Mouse (Mus musculus) embryo, embryonic 11.5 days (tissue): Measurements from ENCODE around the gene Ldah.

Source experiments
- DNase-seq: peaks from one replicate; pipeline ENCODE4 v3.0.0-alpha.2; 2012; ENCODE audit warnings: low read depth, low spot score

Gene Ldah

DNA sequence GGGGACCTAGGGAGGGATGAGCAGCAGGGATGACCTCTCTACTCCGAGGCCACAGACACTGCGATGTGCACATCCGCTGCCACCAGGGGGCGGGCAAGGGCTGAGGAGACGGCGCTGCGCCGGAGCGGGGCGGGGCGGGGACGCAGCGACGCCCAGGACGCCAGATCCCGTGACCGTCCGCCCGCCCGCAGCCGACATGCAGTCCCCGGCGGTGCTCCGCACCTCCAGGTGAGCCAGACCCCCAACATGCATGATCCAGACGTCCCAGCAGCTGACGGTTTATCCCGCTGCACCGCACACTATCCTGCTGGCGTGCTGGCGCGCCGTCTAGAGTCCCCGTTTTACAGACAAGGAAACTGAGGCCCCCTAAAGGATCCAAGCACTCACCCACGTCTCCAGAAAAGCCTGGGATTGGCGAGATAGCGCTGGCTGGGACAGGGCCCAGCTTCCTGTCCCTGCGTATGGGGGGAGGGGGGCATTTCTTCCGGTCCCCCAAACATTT lies 105.4 kb downstream of the Ldah start, which contains the start of gene Hs1bp3:
Gene Hs1bp3, plus strand, starts transcription at position 163 of the 502 bp plus-strand sequence.
- DNase-seq, result peak; percentile 78

DNA sequence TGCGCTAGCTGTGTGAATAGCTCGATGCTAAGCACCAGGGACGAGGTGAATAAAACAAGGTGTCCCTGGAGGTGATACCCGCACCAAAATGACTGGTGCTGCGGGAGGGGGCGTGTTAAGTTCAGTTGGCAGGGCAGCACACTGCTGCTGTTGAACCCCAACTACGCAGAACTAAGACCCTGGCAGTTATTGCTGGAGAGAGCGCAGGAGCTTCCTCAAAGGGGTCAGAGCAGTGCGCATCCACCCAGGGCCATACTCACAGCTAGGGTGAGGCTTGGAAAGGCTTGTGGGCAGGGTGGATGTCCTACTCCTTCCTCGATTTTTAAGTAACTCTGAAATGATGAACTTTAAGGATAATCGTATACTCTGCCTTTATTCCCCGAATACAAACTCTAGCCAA lies 105.9 kb downstream of the Ldah start:
- DNase-seq, result no peak

DNA sequence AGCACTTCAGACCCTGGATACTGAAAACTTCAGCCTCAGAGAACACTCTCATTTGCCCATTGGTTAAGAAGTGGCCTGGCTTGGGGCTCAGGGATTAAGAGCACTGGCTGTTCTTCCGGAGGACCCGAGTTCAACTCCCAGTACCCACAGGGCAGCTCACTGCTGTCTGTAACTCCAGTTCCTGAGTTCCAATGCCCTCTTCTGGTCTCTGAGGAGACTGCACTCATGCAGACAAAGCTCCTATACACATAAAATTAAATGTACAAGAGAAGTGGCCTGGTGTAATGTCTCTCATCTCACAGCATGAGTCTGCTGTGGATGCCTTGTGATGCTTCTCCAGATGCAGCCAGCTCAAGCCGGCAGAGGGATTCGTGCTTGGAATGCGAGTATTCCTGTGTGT lies 108.6 kb downstream of the Ldah start:
- DNase-seq, result no peak

DNA sequence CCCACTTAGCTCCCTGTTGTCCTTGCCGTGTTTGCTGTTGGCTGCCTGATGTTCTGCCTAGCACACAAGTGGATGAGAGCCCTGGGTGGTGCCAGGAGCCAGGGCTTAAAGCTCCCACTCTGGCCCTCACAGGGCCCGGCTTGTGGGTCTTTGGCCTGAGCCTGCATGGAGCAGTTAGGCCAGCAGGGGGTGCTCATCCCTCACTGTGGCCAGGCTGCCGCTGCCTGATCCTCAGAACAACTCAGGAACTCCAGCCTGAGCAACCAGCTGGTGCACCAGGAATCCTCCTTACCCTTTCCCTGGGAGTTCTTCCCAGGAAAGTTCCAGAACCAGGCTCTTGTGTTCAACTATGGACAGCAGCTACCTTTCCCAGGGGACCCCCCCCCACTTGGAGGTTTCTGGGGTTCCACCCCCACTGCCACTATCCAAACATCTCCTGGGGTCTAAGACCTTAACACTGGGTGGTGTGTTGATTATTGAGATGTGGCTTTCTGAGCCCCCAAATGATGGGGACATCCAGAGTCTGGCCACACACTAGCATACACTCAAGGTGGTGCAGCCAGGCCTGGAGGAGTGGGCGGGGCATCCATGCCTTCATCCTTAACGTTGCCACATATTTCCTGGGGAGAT lies 112.3 kb downstream of the Ldah start:
- peak; percentile 52 for DNase-seq

DNA sequence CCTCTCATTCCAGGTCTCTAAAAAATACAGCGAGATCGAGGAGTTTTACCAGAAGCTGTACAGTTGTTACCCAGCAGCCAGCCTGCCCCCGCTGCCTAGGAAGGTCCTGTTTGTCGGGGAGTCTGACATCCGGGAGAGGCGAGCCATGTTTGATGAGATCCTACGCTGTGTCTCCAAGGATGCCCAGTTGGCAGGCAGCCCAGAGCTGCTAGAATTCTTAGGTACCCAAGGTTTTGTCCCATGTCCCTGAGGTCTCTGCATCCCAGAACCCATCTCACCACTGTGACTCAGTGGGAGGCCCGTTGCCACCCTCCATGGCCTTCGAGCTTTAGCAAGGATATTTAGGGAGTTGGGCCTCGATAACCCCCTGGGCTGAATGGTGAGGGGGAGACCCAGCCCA lies 113.6 kb downstream of the Ldah start:
- DNase-seq, result no peak

DNA sequence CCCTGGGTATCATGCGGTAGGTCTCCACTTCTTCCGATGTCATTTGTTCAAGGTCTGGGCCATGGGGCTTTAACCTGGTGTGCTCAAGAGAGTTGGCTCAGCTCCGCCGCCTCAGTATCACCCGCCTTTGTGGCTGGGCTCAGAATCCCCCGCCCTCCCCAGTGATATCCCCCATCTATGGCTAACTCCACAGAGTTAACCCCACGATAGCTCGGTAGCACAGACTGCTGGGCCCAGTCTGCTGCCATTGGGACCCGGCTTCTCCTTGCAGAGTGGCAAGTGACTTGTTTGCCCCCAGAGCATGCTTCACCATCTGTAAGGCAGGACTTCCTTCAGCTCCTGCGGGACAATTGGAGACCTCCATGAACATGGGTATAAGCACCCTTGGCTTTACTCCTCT lies 116.2 kb downstream of the Ldah start:
- DNase-seq, result no peak

DNA sequence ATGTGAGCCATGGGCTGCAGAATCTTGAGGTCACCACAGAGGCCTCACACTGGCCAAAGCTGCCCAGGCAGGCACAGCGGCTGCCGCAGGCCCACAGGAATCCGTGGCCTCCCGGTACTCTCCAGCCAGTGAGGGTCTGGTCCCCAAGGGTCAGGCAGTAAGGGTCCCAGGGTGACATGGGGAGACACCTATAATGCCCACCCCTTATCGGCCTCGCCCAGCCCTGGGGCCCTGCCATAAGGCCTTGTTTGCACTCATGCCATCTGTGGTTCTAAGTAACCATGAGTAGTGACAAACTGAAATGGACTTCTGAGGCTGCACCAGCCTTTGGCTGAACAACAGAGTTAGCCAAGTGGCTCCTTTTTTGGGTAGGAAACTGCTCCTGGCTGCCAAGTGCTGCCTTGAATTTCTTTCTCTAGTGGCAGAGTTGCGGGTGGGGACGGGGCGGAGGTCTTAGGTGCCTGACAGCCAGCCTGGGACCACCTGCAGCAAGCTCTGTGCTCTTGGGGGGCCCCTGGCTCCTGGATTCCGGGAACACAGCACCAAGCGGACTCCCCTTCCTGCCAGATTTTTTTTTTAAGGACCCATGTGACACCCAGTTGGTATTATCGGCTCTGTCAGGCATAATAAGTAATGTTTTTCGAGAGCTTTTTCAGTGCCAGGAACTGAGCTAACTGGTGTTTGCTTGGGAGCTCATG lies 117.5 kb downstream of the Ldah start:
- DNase-seq, result no peak

DNA sequence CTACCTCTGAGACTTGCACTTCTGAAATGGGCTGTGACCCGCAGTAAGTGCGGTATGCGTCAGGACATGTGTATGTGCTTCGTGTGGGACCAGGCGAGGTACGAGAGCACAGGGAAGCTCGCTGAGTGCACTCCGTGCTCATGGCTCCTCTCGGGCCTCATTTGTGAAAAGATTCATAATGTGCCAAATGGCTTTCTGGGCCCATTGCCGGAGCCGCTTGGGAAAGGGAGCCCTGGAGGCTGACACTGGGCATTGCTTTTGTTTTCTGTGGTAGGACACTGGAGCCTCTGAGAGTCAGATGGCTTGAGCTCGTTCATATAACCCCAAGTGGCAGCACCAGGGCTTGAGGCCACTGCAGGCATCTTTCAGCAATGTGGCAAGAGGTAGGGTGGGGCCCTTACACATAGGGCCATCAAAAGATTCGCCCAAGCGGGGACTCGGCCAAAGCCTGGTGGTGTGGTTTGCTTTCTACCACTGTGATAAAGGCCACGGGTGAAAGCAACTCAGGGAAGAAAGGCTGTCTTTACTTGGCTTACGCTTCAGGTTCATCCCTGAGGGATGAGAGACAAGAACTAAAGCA lies 118.1 kb downstream of the Ldah start:
- no peak for DNase-seq

DNA sequence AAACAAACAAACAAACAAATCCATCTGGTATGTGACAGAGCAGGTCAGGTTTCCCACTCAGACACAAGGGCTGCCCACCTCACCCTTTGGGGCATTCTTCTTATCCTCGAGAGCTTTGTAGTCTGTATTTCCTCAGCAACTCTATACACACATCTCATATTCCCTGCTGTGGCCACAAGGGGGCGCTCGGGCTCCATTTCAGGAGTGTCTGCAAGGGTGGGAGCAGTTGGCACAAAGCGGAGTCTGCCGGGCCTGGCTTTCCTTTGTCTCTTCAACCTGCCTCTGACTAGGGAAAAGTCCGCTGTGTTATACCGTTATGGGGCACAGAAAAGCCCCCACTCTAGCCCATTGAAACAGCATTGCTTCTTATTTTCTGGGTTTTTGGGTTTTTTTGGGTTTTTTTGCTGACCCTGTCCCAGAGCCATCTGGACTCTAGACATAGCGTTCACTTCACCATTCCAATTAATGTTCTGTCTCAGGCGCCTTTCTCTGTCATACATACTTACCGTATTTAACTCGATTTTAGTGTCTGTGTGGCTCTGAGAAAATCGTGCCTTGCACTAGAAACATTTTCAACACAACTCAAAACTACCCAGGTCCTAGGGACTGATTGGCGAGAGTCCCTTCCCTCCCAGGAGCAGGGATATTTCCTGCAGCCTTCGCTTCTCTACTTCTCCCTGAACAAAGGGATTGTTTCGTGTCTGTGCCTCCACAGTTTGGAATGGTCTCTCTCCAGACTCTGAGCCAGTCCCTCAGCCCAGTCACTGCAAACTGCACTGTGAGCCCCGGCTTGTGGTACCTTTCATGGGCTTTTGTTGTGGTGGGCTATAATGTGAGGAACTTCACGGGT lies 119.1 kb downstream of the Ldah start:
- peak; percentile 90 for DNase-seq

DNA sequence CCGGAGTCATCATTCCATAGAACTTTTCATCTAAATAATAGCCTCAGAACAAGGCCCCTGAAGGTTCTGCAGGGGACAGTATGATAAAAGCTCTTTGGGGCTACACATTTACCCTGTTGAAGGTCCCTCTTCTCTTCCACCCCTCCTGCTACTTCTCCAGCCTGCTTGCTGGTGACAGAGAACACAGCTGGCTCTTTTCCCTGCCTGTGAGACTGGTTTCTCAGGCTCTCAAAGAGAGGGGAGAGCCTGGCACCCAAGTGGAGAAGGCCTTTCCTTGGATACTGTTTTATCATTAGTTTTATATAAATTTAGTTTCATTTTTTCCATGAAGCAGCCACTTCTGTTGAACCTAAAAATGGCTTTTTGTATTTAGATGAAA lies 119.8 kb downstream of the Ldah start:
- DNase-seq, result no peak

DNA sequence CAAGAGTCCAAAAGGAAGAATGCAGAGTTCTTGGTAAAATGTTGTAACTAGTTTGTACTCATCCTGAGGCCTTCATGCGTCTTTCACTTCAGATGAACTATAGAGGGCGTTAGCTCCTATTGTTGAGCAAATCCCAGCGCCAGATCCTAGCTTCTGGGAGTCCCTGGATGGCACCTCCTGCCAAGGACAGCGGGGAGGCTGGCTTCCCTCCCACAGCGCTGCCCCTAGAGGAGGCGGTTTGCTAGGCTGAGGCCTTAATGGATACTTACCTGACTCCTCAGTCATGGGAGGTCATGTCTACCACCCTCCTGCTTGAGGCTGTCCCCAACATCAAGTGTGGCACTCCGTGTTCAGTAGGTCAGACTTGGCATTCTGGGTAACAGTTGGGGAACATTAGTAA lies 121.3 kb downstream of the Ldah start:
- DNase-seq, result no peak

DNA sequence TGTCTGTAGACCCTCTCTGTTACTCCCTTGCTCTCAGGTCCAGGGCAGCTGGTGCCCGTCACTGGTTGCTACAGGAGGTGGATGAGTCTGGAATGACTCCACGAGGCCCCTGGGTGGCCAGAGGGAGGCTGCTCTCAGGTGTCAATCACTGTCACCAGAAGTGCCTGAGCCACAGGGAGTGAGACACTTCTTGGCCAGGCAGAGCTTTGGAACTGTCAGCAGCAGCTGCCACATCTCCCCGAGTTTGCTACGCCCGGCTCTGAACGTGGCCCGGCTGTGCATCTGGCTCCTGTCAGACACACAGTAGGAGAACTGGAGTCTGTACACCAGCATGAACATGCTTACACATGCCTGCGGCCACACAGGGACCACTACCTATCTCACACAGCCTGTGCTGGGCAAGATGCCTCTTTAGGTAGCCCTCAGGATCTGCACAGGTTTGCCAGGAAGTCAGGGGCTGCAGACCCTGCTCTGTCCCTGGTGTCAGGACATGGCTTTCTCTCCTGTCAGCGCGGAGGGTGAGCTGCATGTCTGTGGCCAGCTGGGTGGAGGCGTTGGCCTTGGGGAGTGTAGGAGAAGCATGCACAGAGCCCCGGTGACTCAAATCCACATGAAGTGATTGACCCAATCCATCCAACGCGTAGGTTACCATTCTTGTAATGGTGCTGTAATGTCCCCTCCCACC lies 123.7 kb downstream of the Ldah start:
- DNase-seq, result no peak

DNA sequence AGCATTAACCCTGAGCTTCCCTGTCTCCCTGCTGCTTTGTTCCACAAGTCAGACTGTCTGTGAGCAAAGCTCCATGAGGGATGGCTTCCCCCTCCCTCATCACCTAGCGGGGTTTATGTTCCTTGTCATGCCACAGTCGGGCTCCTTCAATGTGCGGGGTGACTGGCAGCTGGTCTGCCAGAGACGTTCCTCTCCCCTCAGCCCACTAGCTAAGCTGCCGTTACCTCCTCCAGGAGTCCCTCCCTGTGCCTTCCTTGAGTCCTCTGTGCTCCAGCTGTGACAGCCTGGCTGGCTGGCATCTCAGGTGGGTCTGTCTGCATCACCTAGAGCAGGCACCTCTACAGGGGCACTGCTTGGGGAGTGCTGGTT lies 124.3 kb downstream of the Ldah start:
- DNase-seq, result no peak

DNA sequence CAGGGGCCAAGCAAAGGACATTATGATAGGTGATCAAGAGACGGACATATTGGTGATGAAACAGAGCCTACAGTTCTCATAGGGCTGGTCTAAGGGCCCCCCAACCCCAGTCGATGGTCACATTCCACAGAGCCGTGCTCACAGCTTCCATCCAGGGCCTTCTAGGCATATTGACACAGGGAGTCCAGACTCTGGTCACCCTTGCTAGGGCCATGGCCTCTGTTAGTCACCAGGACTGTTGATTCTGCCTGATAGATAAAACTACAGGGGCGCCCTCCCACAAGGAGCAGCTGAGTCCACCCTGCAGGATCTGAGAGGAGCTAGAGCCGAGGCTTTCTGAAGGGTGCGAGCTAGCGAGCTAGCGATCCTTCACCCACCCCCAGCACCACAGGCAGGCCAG lies 125.7 kb downstream of the Ldah start:
- no peak for DNase-seq

DNA sequence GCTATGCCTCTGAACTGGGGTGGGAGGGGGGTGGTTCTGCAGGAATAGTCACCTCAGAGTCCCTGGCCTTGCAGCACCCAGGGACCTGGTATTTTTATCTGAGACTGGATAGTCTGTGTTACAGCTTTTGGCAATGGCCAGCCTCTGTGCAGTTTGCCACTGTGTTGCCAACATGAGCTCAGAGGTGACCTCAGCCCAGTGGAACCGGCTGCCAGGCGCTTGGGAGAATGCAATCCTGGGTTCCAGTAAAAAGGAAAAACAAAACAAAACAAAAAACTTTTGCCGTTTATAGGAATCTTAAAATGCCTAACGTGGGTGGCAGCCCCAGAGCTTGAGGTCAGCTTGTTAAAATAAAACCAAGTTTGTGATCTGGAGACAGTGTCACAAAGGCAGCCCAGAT lies 126.4 kb downstream of the Ldah start:
- no peak for DNase-seq
